Mouse (Mus musculus) intestine, postnatal 0 days (tissue): ENCODE measurements around the gene Plch2. TPM values are rescaled to one million over a fixed set of nuclear protein-coding genes. Genes with fewer than 3 reads are reported as not detected.
"Not testable (repeated sequence)": the region's sequence is repeated elsewhere in the genome, so short reads cannot be mapped to it uniquely, and the experiment has no call there.

ENCODE experiments used
- ATAC-seq: fragments of 200-750 bp; cut with Nextera tagmentation; 2 replicates; pipeline ENCODE4 v1.8.0; 2017; ENCODE audit warnings: mild to moderate bottlenecking, moderate TSS enrichment, moderate library complexity
- H3K27ac ChIP-seq: fragments of 300-500 bp; sonication (generic); 2 replicates; pipeline ENCODE4 v1.5.1; 2014; ENCODE audit warnings: mild to moderate bottlenecking, low read depth, low read length, moderate library complexity
- H3K27me3 ChIP-seq: fragments of 300-500 bp; sonication (generic); replicated peaks from 2 replicates; pipeline ENCODE4 v1.6.1; 2014; ENCODE audit warnings: low read length, mixed read lengths; ENCODE audit not compliant: control insufficient read depth, insufficient read depth
- H3K36me3 ChIP-seq: fragments of 300-500 bp; sonication (generic); 2 replicates; pipeline ENCODE4 v1.6.1; 2014; ENCODE audit warnings: mild to moderate bottlenecking, moderate library complexity; ENCODE audit not compliant: control insufficient read depth, insufficient read depth
- H3K4me1 ChIP-seq: fragments of 300-500 bp; sonication (generic); replicated peaks from 2 replicates; pipeline ENCODE4 v1.6.1; 2014; ENCODE audit warnings: antibody characterized with exemption, low read length, mixed read lengths; ENCODE audit not compliant: control insufficient read depth, insufficient read depth
- H3K4me2 ChIP-seq: fragments of 300-500 bp; sonication (generic); replicated peaks from 2 replicates; pipeline ENCODE4 v1.6.1; 2014; ENCODE audit warnings: low read depth, mild to moderate bottlenecking, moderate library complexity
- H3K4me3 ChIP-seq: fragments of 300-500 bp; sonication (generic); 2 replicates; pipeline ENCODE4 v1.5.1; 2014; ENCODE audit warnings: low read depth, low read length
- H3K9ac ChIP-seq: fragments of 300-500 bp; sonication (generic); 2 replicates; pipeline ENCODE4 v1.6.1; 2014; ENCODE audit warnings: mild to moderate bottlenecking, low read depth, low read length
- H3K9me3 ChIP-seq: fragments of 300-500 bp; sonication (generic); 2 replicates; pipeline ENCODE4 v1.6.1; 2016; ENCODE audit warnings: mixed run types; ENCODE audit not compliant: control insufficient read depth
- CTCF ChIP-seq: sonication (generic); IDR thresholded peaks from 2 replicates; pipeline ENCODE4 v1.5.1; 2016; ENCODE audit warnings: low read depth, mild to moderate bottlenecking, control low read depth, antibody characterized with exemption, moderate library complexity
- WGBS: fragments of 180-500 bp; shearing (Covaris S2); extraction: QIAGEN DNeasy Blood & Tissue Kit; methylation state at CpG from one replicate; pipeline ENCODE4 v1.1.7; 2014; 5-methylcytosine and 5-hydroxymethylcytosine counted together
- polyA plus RNA-seq: library from polyadenylated mRNA; unstranded; fragments of >200 nt; fragmentation: Nextera tagmentation; extraction: Ambion mirVana; gene quantifications from 2 replicates; pipeline ENCODE4 v1.2.1, GENCODE M21; 2015

The Plch2 gene
- polyA plus RNA-seq, 1 experiment from 2014 or later: 5.3 TPM

DNA sequence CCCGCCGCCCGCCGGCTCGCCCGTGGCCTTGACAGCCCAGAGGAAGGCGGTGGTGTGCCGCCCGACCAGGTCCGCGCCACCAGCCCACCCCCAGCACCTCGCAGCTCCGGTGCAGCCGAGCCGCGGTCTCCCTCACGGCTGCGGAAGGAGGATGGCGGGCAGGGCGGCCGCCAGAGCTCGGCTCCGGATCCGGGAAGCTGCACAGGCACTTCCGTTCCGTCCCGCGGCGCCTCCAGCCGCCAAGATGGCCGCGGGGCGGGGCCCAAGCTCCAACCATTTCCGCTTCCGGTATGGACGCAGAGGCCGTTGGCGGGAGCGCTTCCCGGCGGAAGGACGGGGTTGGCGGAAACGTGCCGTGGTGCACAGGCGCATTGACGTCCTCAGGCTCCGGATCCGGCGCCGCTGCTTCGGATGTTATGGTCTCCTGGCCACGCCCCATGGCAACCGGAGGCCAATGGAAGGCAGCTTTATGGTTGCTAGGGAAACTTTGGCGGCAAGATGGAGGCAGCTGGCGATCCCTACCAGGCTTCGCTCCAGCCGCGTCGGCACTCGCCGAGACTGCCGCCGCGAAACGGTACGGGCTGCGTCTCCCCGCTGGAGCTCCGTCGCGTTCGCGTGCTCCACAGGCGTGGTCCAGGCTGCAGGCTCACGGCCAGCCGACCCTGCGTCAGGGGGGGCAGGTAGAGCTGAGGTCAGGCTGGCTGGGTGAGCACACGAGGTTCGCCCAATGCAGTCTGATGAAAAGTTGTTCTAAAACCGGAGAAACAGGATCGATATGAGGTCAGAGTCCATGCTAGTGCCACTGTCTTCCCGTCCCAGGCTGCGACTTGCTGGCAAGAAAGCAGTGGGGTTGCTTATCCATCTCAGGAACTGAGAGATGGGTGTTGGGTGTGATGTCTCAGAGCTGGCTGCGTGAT, 29.8 kb upstream of the Plch2 start, which contains the start of the genes Rer1 and Morn1:
TSS of gene Rer1 (minus strand) at position 275 of the 917 bp plus-strand sequence.
TSS of gene Morn1 (plus strand) at position 470 of the 917 bp plus-strand sequence.
- no peak for TF ChIP-seq CTCF
- 0% methylated on average over 81 of the region's 85 CpGs for WGBS
- no peaks in the 10 kb centered on the region for H3K9me3 ChIP-seq
- H3K4me2 ChIP-seq: peak within 1 kb of the TSS; percentile 90
- no peaks in the 10 kb centered on the region for H3K27me3 ChIP-seq
- peak; percentile 95 for ATAC-seq
- H3K4me3 ChIP-seq: peak within 1 kb of the TSS; percentile 96
- H3K4me1 ChIP-seq: peaks cover 10% of the 10 kb centered on the region
- peak within 1 kb of the TSS; percentile 95 for H3K9ac ChIP-seq
- H3K27ac ChIP-seq: peak within 1 kb of the TSS; percentile 95
- peaks cover 26% of the 10 kb centered on the region for H3K36me3 ChIP-seq

DNA sequence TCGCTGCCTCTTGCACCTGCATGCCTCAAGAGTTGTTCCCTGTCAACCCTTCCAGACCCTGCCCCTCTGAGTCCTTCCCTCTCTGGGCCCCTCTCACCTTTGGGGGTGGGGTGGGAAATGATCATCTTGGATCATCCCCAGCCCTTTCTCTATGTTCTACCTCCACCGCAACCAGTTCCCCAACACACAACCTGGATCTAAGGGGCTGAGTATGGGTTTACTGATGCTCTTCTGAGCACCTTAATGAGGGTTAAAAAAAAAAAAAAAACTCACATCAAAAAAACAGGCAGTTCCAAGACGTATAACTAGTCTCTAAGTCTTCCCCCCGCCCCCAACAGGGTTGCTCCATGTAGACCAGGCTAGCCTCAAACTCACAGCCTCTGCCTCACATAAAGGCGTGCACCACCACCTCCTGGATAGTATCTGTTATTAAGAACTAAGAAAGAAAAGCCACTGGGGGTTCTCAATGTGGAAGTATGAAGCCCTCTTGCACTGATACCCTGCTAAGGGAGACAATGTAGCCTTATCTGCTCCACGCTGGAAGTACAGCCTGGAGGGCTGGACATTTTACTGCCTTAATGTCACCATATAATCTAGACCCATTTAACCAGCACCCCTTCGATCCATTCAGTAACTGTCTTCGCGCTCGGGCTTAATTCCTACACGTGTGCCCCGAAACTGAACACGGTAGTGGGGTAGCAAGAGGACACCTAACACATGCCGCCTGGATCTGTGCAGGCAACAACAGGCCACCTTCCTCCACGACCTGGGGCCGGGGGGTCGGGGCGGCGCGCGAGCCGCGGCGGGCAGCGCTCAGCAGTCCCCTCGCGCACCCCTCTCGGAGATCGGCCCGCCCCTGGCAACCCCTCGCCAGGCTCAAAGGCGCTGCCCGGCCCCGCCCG, 28.9 kb upstream of the Plch2 start:
- TF ChIP-seq CTCF: no peak
- peak overlapping the region; percentile 90 for H3K4me2 ChIP-seq
- WGBS: 2% methylated on average over 31 of the region's 35 CpGs
- peak overlapping the region; percentile 95 for H3K27ac ChIP-seq
- H3K27me3 ChIP-seq: no peaks in the 10 kb centered on the region
- H3K4me3 ChIP-seq: peak overlapping the region; percentile 96
- H3K36me3 ChIP-seq: peaks cover 25% of the 10 kb centered on the region
- H3K9me3 ChIP-seq: no peaks in the 10 kb centered on the region
- H3K4me1 ChIP-seq: peaks cover 10% of the 10 kb centered on the region
- H3K9ac ChIP-seq: peak overlapping the region; percentile 95
- no peak for ATAC-seq

DNA sequence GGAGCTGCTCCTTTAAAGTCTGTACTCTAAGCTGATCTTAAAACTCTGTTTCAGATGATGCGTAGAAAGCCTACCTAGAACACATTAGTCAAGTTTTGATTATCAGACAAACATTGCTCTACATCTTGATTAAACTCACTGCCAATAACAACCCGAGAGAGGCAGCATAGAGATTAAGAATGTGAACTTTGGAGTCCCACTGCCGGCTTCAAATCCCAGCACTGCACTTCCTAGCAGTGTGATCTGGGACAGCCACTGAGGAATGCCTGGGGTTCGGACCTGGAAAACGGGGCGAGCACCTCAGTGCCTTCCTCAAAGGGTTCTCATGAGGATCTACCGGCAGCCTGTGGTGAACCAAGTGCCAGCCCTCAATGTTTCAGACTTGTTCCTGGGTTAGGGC, 27.8 kb upstream of the Plch2 start:
- H3K27ac ChIP-seq: peak overlapping the region; percentile 95
- H3K36me3 ChIP-seq: peaks cover 36% of the 10 kb centered on the region
- TF ChIP-seq CTCF: no peak
- peak overlapping the region; percentile 90 for H3K4me2 ChIP-seq
- H3K4me3 ChIP-seq: peak overlapping the region; percentile 96
- ATAC-seq: peak; percentile 10; the same call in 1 of the 2 replicates
- H3K27me3 ChIP-seq: no peaks in the 10 kb centered on the region
- WGBS: 36% methylated on average over 7 of the region's 7 CpGs
- 0 out of 2 replicates have a peak overlapping the region, but pooled peaks have one; percentile 95 for H3K9ac ChIP-seq
- H3K4me1 ChIP-seq: peaks cover 10% of the 10 kb centered on the region
- H3K9me3 ChIP-seq: no peaks in the 10 kb centered on the region

DNA sequence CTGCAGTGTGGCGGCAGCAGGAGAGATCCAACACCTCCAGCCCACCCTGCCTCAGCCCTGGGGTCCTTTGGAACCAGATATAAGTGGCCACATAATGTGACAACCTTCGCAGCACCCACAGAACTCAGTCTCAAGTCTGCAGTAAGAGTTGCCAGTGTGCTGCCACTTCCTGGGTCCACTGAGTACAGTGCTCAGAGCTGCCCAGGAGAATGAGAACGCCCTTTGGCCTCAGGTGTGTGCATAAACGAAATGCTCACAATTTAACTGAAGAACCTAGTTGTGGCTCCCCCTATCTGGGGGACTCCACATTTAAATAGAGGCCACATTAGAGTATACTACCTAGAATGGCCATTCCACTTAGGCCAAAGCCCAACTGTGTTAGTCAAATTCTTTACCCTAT, 27.0 kb upstream of the Plch2 start:
- no peak for ATAC-seq
- TF ChIP-seq CTCF: peak; percentile 52
- H3K27ac ChIP-seq: peak overlapping the region; percentile 95
- H3K36me3 ChIP-seq: peaks cover 41% of the 10 kb centered on the region
- 0 out of 2 replicates have a peak overlapping the region, but pooled peaks have one; percentile 22 for H3K9ac ChIP-seq
- peaks cover 10% of the 10 kb centered on the region for H3K4me1 ChIP-seq
- WGBS: 52% methylated on average over 4 of the region's 4 CpGs
- no peaks in the 10 kb centered on the region for H3K27me3 ChIP-seq
- H3K4me2 ChIP-seq: peak overlapping the region; percentile 90
- H3K9me3 ChIP-seq: no peaks in the 10 kb centered on the region
- peak overlapping the region; percentile 5; the same call in 1 of the 2 replicates for H3K4me3 ChIP-seq

DNA sequence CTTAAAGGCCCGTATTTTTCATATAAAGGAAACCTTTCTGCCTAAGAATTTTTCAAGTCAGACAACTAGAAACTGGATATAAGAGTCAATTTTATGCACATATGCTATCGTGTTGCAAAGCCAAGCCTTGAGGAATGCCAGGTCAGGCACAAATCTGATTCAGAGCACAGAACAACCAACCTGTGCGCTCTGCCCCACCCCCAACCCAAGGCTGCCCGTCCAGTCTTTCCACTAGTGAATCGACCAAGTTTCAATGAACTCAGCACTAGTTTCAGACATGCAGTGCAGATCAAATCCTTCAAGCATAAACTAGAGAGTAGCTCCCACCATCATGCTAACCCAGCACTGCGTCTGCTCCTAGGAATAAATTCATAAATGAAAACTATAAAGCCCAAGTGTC, 23.1 kb upstream of the Plch2 start:
- H3K9ac ChIP-seq: no peak overlapping the region
- H3K27ac ChIP-seq: no peak overlapping the region
- H3K27me3 ChIP-seq: no peaks in the 10 kb centered on the region
- no peak for TF ChIP-seq CTCF
- no peak for ATAC-seq
- peaks cover 70% of the 10 kb centered on the region for H3K36me3 ChIP-seq
- H3K4me2 ChIP-seq: no peak overlapping the region
- no peaks in the 10 kb centered on the region for H3K9me3 ChIP-seq
- 63% methylated on average over 6 of the region's 6 CpGs for WGBS
- H3K4me1 ChIP-seq: peaks cover 7% of the 10 kb centered on the region
- H3K4me3 ChIP-seq: no peak overlapping the region

DNA sequence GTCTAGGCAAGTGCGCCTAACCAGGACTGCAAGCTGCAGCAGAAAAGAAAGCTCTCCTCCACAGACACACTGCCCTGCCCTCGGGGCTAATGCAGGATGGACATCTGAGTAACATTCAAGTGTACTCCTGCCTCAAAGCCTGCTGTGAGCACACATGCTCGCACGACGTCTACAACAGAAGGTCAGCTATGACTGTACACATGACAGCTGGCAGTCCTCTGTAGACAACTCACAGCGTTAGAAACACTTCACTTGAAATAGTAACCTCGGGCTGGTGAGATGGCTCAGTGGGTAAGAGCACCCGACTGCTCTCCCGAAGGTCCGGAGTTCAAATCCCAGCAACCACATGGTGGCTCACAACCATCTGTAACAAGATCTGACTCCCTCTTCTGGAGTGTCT, 22.2 kb upstream of the Plch2 start:
- WGBS: 85% methylated on average over 10 of the region's 10 CpGs

More for the DNA sequence above, 22.2 kb upstream of the Plch2 start:
- not testable (repeated sequence) for H3K4me2 ChIP-seq, H3K4me1 ChIP-seq, H3K27ac ChIP-seq, H3K4me3 ChIP-seq, H3K27me3 ChIP-seq, ATAC-seq, H3K9me3 ChIP-seq, H3K9ac ChIP-seq
- H3K36me3 ChIP-seq: peaks cover 78% of the 10 kb centered on the region
